Mouse (Mus musculus) left cerebral cortex, postnatal 25 days (tissue): ENCODE results near the gene Tmcc2. TPM values are rescaled to one million over a fixed set of nuclear protein-coding genes. Genes with fewer than 3 reads are reported as not detected.

Source experiments
- total RNA-seq, 2 experiments: library from RNA; stranded (reverse); gene quantifications; 2 replicates each; pipeline ENCODE4 v1.2.3; 2021

Gene Tmcc2
- total RNA-seq, 2 experiments from 2014 or later: 158 to 162 TPM

Other genes starting within 250 kb of the Tmcc2 start
- gene Lemd1, start 199.8 kb downstream of the Tmcc2 start, total RNA-seq: 1 to 10 TPM; 4.2 to 7.3 TPM
- gene AC124108.1, start 199.8 kb downstream of the Tmcc2 start, total RNA-seq: 1 to 10 TPM; 4.7 to 5.8 TPM
- gene Gm10188, start 161.5 kb downstream of the Tmcc2 start, total RNA-seq: not detected
- 10 to 100 TPM; 11.3 to 14.1 TPM for gene Klhdc8a, start 92.7 kb downstream of the Tmcc2 start, total RNA-seq
- gene Nuak2, start 75.2 kb downstream of the Tmcc2 start, total RNA-seq: under 1 TPM; 0.94 to 0.96 TPM
- gene Dstyk, start 26.3 kb upstream of the Tmcc2 start, total RNA-seq: 10 to 100 TPM; 40.3 to 43.2 TPM
- 10 to 100 TPM; 50.4 to 55.0 TPM for gene Rbbp5, start 86.1 kb upstream of the Tmcc2 start, total RNA-seq
- gene Tmem81, start 114.9 kb upstream of the Tmcc2 start, total RNA-seq: 1 to 10 TPM; 3.6 to 3.9 TPM
- 10 to 100 TPM; 60.4 to 71.0 TPM for gene Cntn2, start 152.0 kb upstream of the Tmcc2 start, total RNA-seq